Mouse (Mus musculus) megakaryocyte progenitor cell, adult 5-6 weeks (primary cell): ENCODE measurements around the gene Fmn2. TPM values are rescaled to one million over a fixed set of nuclear protein-coding genes. Genes with fewer than 3 reads are reported as not detected.

Experiments
- ATAC-seq: replicated peaks from 2 replicates; pipeline ENCODE4 v1.8.0; 2016; ENCODE audit warnings: mild to moderate bottlenecking, moderate TSS enrichment, inconsistent platforms; ENCODE audit not compliant: poor library complexity
- total RNA-seq, 2 experiments: library from RNA; stranded (forward) in 1 of 2; stranded (reverse) in 1 of 2; fragments of 157-497, 149-512 nt in 1 of 2; fragments of 200-1000 nt in 1 of 2; gene quantifications; 2 replicates each; pipeline versions ENCODE4 v1.2.3 to v1.2.4; 2015 to 2017

Fmn2 gene
- total RNA-seq, 2 experiments from 2014 or later = 0.37 TPM; not detected in 1

- ATAC-seq = no peak
These were observed 265.2 kb downstream of the Fmn2 start for GRCm38 (mm10) chr1:174766852-174767251.

- ATAC-seq = no peak
These were observed 270.3 kb downstream of the Fmn2 start for GRCm38 (mm10) chr1:174771871-174772281.

GRCm38 (mm10) chr1:174781037-174781436, 279.4 kb downstream of the Fmn2 start:
- ATAC-seq = no peak

GRCm38 (mm10) chr1:174788617-174789016, 287.0 kb downstream of the Fmn2 start:
- ATAC-seq = no peak

- ATAC-seq = no peak
These were observed 310.2 kb downstream of the Fmn2 start for GRCm38 (mm10) chr1:174811846-174812245.

- ATAC-seq = no peak
These were observed 324.9 kb downstream of the Fmn2 start for GRCm38 (mm10) chr1:174826562-174826961.

- ATAC-seq = no peak
These were observed 335.2 kb downstream of the Fmn2 start for GRCm38 (mm10) chr1:174836861-174837260.

- no peak for ATAC-seq
These were observed 343.2 kb downstream of the Fmn2 start for GRCm38 (mm10) chr1:174844786-174845185.

- ATAC-seq = no peak
These were observed 354.6 kb downstream of the Fmn2 start for GRCm38 (mm10) chr1:174856188-174856587.

- no peak for ATAC-seq
These were observed 358.9 kb downstream of the Fmn2 start for GRCm38 (mm10) chr1:174860407-174861118.

Other genes starting within 250 kb of the Fmn2 start
- not detected in 2 replicates for gene Olfr419, start 249.8 kb upstream of the Fmn2 start, total RNA-seq (2015)
- gene Olfr419, start 249.8 kb upstream of the Fmn2 start, total RNA-seq (2017) = not detected in 2 replicates
- gene Mptx1, start 171.3 kb upstream of the Fmn2 start, total RNA-seq (2015) = not detected in 2 replicates
- gene Mptx1, start 171.3 kb upstream of the Fmn2 start, total RNA-seq (2017) = not detected in 2 replicates
- 0.42 and 2.4 TPM in 2 replicates for gene Olfr417, start 136.7 kb upstream of the Fmn2 start, total RNA-seq (2015)
- 0.44 and 0.67 TPM in 2 replicates for gene Olfr417, start 136.7 kb upstream of the Fmn2 start, total RNA-seq (2017)
- 0.52 and 0.54 TPM in 2 replicates for gene Olfr248, start 110.8 kb upstream of the Fmn2 start, total RNA-seq (2015)
- gene Olfr248, start 110.8 kb upstream of the Fmn2 start, total RNA-seq (2017) = not detected in 2 replicates
- 0.52 and 1.6 TPM in 2 replicates for gene Olfr414, start 77.8 kb upstream of the Fmn2 start, total RNA-seq (2015)
- gene Olfr414, start 77.8 kb upstream of the Fmn2 start, total RNA-seq (2017) = 0.84 TPM in 1 of 2 replicates, not detected in the other
- gene Olfr220, start 59.7 kb upstream of the Fmn2 start, total RNA-seq (2015) = not detected in 2 replicates
- not detected in 2 replicates for gene Olfr220, start 59.7 kb upstream of the Fmn2 start, total RNA-seq (2017)